ENCODE assay signal across 23 mouse cellular contexts in the genomic region with DNA sequence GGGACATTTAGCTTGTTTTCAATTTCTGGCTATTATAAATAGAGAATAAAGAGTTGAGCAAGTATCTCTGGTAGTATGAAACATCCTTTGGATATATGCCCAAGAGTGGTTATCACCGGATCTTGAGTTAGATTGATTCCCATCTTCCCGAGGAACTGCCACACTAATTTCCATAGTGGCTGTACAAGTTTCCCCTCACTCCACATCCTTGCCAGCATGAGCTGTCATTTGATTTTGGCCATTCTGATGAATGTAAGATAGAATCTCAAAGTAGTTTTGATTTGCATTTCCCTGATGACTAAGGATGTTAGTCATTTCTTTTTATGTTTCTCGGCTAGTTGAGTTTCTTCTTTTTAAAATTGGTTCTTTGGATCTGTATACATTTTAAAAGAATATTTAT.
"Had no signal": no experiment of that assay in that cellular context is flagged by ENCODE, and none has a peak within 500 bp of the region (broad histone marks: within the 10 kb centered on the region; RNA-seq: fewer than 3 reads in every experiment).

No protein-coding gene starts in this region.

- DNase-seq: gastrocnemius, adult 2 months; gastrocnemius, postnatal 10 days; gastrocnemius, postnatal 25 days; heart, adult 18-20 months; heart, postnatal 10 days; heart, postnatal 4 days; kidney, adult 18-20 months; kidney, adult 9 months; kidney, postnatal 10 days; layer of hippocampus, postnatal 36 days; left cerebral cortex, postnatal 4 days had no signal

- H3K4me3 ChIP-seq: gastrocnemius, adult 2 months; heart, embryonic 10.5 days; heart, embryonic 12.5 days; hindbrain, embryonic 10.5 days; hindbrain, embryonic 12.5 days; intestine, embryonic 15.5 days; limb, embryonic 13.5 days; limb, embryonic 15.5 days; liver, embryonic 12.5 days had no signal

- H3K9me3 ChIP-seq: heart, embryonic 10.5 days; heart, embryonic 12.5 days; hindbrain, embryonic 10.5 days; hindbrain, embryonic 12.5 days; intestine, embryonic 15.5 days; limb, embryonic 13.5 days; limb, embryonic 15.5 days; liver, embryonic 12.5 days had no signal

- H3K9ac ChIP-seq: heart, embryonic 12.5 days; hindbrain, embryonic 12.5 days; hindbrain, embryonic 14.5 days; intestine, embryonic 15.5 days; limb, embryonic 13.5 days; limb, embryonic 15.5 days; liver, embryonic 12.5 days had no signal

- H3K4me1 ChIP-seq: heart, embryonic 10.5 days; heart, embryonic 12.5 days; hindbrain, embryonic 10.5 days; hindbrain, embryonic 12.5 days; intestine, embryonic 15.5 days; limb, embryonic 13.5 days; limb, embryonic 15.5 days; liver, embryonic 12.5 days had no signal

- H3K36me3 ChIP-seq: heart, embryonic 10.5 days; heart, embryonic 12.5 days; hindbrain, embryonic 10.5 days; hindbrain, embryonic 12.5 days; intestine, embryonic 15.5 days; limb, embryonic 13.5 days; limb, embryonic 15.5 days; liver, embryonic 12.5 days had no signal

- H3K27me3 ChIP-seq: heart, embryonic 12.5 days; hindbrain, embryonic 12.5 days; intestine, embryonic 15.5 days; limb, embryonic 13.5 days; limb, embryonic 15.5 days; liver, embryonic 12.5 days had no signal

- ATAC-seq: hindbrain, embryonic 16.5 days; inflammation-experienced regulatory T-cells, adult 6 months; intestine, embryonic 15.5 days; intestine, postnatal 0 days; liver, embryonic 12.5 days had no signal

- H3K27ac ChIP-seq: gastrocnemius, adult 2 months; heart, embryonic 10.5 days; hindbrain, embryonic 10.5 days; hindbrain, embryonic 12.5 days; hindbrain, embryonic 14.5 days; intestine, embryonic 15.5 days; limb, embryonic 13.5 days; limb, embryonic 15.5 days; liver, embryonic 12.5 days had no signal

- H3K4me2 ChIP-seq: heart, embryonic 12.5 days; hindbrain, embryonic 12.5 days; hindbrain, embryonic 14.5 days; intestine, embryonic 15.5 days; limb, embryonic 13.5 days; limb, embryonic 15.5 days; liver, embryonic 12.5 days had no signal
